Comparison of ENCODE assay signal across 18 mouse cellular contexts in the genomic region with DNA sequence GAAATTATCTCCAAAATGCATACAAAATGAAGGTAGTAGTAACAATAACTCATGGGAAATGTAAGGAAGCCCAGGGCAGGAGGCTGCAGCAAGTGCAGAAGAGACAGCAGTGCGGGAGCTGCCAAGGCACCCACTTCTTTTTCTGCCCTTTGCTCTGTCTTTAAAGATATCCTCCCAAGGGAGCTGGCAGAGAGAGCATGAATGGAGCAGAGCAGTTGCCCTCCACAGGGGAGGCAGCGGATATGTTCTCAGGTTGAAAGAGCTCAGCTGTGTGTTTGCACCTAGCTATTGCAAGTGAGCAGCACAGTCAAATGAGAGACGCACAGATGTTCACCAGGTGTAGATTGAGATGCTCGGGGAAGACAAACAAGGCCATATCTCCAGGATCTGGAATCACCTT.
"Had no signal": no experiment of that assay in that cellular context is flagged by ENCODE, and none has a peak within 500 bp of the region (broad histone marks: within the 10 kb centered on the region; RNA-seq: fewer than 3 reads in every experiment).

No protein-coding gene starts in this region.

- ATAC-seq: hindbrain, postnatal 0 days; inflammation-experienced regulatory T-cells, adult 6 months; intestine, embryonic 16.5 days; liver, postnatal 0 days; lung, postnatal 0 days; midbrain, embryonic 13.5 days had no signal

- H3K36me3 ChIP-seq: midbrain, embryonic 13.5 days; neural tube, embryonic 12.5 days; stomach, embryonic 15.5 days had no signal

- DNase-seq: layer of hippocampus, adult 9-11 months; liver, postnatal 0 days; lung, embryonic 14.5 days; retina, postnatal 1 day; right cerebral cortex, postnatal 25 days; spleen, adult 18-20 months; thymus, postnatal 25 days had no signal

- H3K27me3 ChIP-seq: midbrain, embryonic 13.5 days; neural tube, embryonic 12.5 days; stomach, embryonic 15.5 days had no signal

- H3K9me3 ChIP-seq: midbrain, embryonic 13.5 days; neural tube, embryonic 12.5 days; stomach, embryonic 15.5 days had no signal

- H3K27ac ChIP-seq: hindbrain, postnatal 0 days; layer of hippocampus, adult 2 months; liver, embryonic 14.5 days; macrophage; midbrain, embryonic 13.5 days; neural tube, embryonic 12.5 days; stomach, embryonic 15.5 days had no signal

- H3K4me2 ChIP-seq: liver, embryonic 11.5 days; lung, embryonic 14.5 days; midbrain, embryonic 13.5 days; neural tube, embryonic 12.5 days; stomach, embryonic 15.5 days had no signal

- H3K4me3 ChIP-seq: layer of hippocampus, adult 2 months; midbrain, embryonic 13.5 days; neural tube, embryonic 12.5 days; stomach, embryonic 15.5 days had no signal

- H3K9ac ChIP-seq: liver, embryonic 14.5 days; liver, postnatal 0 days; lung, embryonic 14.5 days; midbrain, embryonic 13.5 days; neural tube, embryonic 12.5 days; stomach, embryonic 15.5 days had no signal
